Mouse (Mus musculus): Measurements from ENCODE around the gene Rfx2.
A peak's percentile ranks its signal among the peaks of the same experiment; 100 is the strongest.

The Rfx2 gene

GRCm38 (mm10) chr17:56754271-56755185 lies 76.3 kb downstream of the Rfx2 start:
- DNase-seq (ENCODE audit: low spot score in 2 of 2), result no peak

- DNase-seq (ENCODE audit: low spot score in 2 of 2), result no peak
Observed at GRCm38 (mm10) chr17:56753452-56753851, 77.4 kb downstream of the Rfx2 start.

GRCm38 (mm10) chr17:56751404-56752072 lies 79.3 kb downstream of the Rfx2 start:
- peak in 1 of 2 experiments; percentile 49 for DNase-seq (ENCODE audit: low spot score in 2 of 2)

- DNase-seq (ENCODE audit: low spot score in 2 of 2), result no peak
Observed at GRCm38 (mm10) chr17:56744173-56744572, 86.6 kb downstream of the Rfx2 start.

GRCm38 (mm10) chr17:56740788-56741160 lies 90.0 kb downstream of the Rfx2 start:
- no peak for DNase-seq (ENCODE audit: low spot score in 2 of 2)

GRCm38 (mm10) chr17:56740118-56740787 lies 90.6 kb downstream of the Rfx2 start:
- no peak for DNase-seq (ENCODE audit: low spot score in 2 of 2)

- DNase-seq (ENCODE audit: low spot score in 2 of 2), result no peak
Observed at GRCm38 (mm10) chr17:56738221-56738620, 92.6 kb downstream of the Rfx2 start.

- no peak for DNase-seq (ENCODE audit: low spot score in 2 of 2)
Observed at GRCm38 (mm10) chr17:56736534-56736933, 94.3 kb downstream of the Rfx2 start.

GRCm38 (mm10) chr17:56729656-56730055 lies 101.2 kb downstream of the Rfx2 start:
- no peak for DNase-seq (ENCODE audit: low spot score in 2 of 2)

- DNase-seq (ENCODE audit: low spot score in 2 of 2), result no peak
Observed at GRCm38 (mm10) chr17:56729151-56729550, 101.7 kb downstream of the Rfx2 start.

GRCm38 (mm10) chr17:56728117-56728516 lies 102.7 kb downstream of the Rfx2 start:
- no peak for DNase-seq (ENCODE audit: low spot score in 2 of 2)

- DNase-seq (ENCODE audit: low spot score in 2 of 2), result no peak
Observed at GRCm38 (mm10) chr17:56727659-56728058, 103.2 kb downstream of the Rfx2 start.

- no peak for DNase-seq (ENCODE audit: low spot score in 2 of 2)
Observed at GRCm38 (mm10) chr17:56727029-56727649, 103.7 kb downstream of the Rfx2 start.
